Mouse (Mus musculus): ENCODE data around the gene Ndufb7.

DNA sequence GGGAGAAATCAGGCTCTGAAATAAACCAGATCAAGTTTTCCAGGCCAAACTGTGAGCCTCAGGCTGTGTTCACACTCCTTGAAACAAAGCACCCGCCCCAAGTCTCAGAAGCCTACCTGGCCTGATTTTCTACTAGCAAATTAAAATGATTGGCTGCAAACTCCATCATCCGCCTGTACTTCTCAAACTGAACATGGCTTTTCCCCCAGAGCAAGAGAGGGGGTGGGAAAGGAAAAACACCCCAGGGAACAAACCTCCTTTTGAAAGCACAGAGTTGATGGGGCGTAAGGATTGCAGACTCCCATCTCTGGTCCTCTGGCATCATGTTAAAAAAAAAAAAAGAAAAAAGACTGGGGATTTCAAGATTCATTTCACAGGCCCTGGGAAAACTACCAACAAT lies 26.2 kb downstream of the Ndufb7 start:
- TF ChIP-seq GATA1 (IDR thresholded peaks at IDR 0.05; ENCODE audit: borderline replicate concordance, low read length): no peak
- no peak for TF ChIP-seq FLI1 (IDR thresholded peaks at IDR 0.05; ENCODE audit: low read length)
